Mouse (Mus musculus) telencephalon, adult 2 months (tissue): Measurements from ENCODE around the gene Chst2.

Source experiments
- DNase-seq: peaks from one replicate; pipeline ENCODE4 v3.0.0-alpha.2; 2011; ENCODE audit warnings: low read depth, low spot score

The Chst2 gene

DNA sequence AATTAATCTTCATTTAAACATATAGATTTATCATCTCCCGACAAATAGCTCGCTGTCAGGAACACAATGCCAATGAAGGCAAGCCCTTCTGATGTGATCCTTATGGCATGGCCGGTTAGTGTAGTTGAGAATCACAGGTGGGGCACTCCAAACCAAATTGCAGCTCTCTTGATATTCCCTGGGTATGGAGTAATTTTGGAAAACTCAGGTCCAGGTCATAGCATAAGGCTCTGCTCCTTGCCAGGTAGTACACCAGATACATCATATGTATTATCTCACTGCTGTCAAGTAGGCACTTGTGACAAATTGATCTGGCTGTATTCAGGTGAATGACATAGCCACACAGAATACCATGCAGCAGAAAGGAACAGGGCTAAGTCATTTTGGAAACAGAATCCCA lies 40.6 kb downstream of the Chst2 start:
- DNase-seq: no peak

DNA sequence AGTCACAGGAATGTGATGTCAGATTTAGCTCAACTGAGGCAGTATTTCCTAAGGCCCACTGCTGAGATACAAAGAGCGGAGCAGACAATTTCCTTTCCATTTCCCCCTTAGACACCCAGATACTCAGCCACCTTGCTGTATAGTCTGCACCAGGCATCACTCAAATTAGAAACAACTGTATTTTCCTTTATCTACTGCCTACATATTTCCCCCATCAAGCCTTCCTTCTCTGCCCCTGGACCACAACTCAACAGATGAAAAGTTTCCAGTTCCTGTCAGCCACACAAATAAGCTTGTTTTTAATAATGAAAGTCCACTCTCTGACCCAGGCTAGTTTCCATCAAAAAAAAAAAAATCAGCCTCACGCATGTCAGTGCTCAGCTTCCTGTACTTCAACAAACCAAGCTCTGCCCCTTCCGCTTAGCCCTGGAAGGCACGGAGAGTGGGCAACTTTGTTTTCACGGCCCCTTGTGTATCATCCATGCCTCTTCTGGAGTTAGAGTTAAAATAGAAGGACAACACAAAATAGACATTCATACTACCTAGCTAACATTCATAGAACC lies 52.6 kb downstream of the Chst2 start:
- DNase-seq: no peak

DNA sequence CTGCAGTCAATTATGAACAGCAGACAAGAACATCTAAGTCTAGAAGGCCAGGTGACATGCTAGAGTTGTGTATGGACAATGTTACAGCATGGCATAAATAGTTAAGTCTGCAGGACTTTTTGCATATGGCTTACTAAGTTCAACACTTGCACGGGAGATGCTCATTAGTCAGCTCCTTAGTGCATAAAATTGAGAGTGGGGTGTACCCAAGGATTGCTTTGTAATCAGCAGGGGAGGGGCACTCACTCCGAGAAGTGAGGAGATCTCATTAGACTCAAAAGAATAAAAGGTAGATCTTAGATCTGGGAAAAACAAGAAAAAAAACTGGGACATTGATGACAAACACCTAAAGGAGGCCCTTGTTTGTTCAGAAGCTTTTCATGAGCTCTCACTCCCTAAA lies 54.6 kb downstream of the Chst2 start:
- DNase-seq: no peak

DNA sequence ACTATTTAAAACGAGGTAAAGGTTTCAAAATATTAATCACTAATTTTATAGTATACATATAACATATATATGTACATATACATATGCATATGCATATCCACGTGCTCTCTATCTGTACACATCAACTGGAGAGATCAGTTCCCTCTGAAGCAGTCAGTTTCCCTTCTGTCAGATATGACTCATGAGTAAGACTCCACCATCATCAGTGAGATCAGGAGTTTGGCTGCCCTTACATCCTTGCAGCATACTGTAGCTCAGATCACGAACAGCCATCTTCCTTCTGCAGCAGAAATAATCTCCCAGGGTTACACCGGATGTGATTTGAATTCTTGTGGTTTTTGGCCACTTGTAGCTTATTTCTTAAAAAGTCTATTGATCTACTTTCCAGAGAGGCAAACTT lies 56.0 kb downstream of the Chst2 start:
- DNase-seq: no peak
